Mouse (Mus musculus) yolk sac, embryonic 10.5 days (tissue): ENCODE measurements around the gene Gstp3.
"Not testable (repeated sequence)": the region's sequence is repeated elsewhere in the genome, so short reads cannot be mapped to it uniquely, and the experiment has no call there.

Source experiments
- DNase-seq: peaks from one replicate; pipeline ENCODE4 v3.0.0-alpha.2; 2017; ENCODE audit warnings: low spot score

Gene Gstp3

GRCm38 (mm10) chr19:4037788-4038232 lies 21.6 kb downstream of the Gstp3 start, which contains the start of gene Gstp1:
Gstp1 (minus strand) TSS chr19:4037985.
- peak; percentile 83 for DNase-seq

GRCm38 (mm10) chr19:4037154-4037787 lies 22.1 kb downstream of the Gstp3 start:
- not testable (repeated sequence) for DNase-seq

- no peak for DNase-seq
These were observed 22.9 kb downstream of the Gstp3 start for GRCm38 (mm10) chr19:4036327-4037045.

- DNase-seq: no peak
These were observed 25.6 kb downstream of the Gstp3 start for GRCm38 (mm10) chr19:4033742-4034141.

DNA sequence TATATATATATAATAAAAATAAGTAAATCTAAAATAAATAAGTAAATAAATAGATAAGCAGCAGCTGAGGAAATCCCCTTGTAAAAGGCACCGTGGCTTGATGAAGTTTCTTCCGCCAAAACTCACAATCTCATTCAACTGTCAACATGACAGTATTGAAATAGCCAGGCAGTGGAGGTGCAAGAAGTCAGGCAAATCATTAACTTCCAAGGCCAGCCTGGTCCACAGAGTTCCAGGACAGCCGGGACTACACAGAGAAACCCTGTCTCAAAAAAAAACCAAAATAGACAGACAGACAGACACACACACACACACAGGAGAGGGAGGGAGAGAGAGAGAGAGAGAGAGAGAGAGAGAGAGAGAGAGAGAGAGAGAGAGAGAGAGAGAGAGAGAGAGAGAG lies 26.1 kb downstream of the Gstp3 start:
- peak; percentile 76 for DNase-seq

- DNase-seq: peak; percentile 58
These were observed 26.7 kb downstream of the Gstp3 start for GRCm38 (mm10) chr19:4032668-4033067.

- DNase-seq: no peak
These were observed 31.8 kb downstream of the Gstp3 start for GRCm38 (mm10) chr19:4027576-4027975.

- DNase-seq: no peak
These were observed 36.2 kb downstream of the Gstp3 start for GRCm38 (mm10) chr19:4023185-4023584.

- peak; percentile 68 for DNase-seq
These were observed 40.4 kb downstream of the Gstp3 start for GRCm38 (mm10) chr19:4018743-4019583.

- no peak for DNase-seq
These were observed 41.3 kb downstream of the Gstp3 start for GRCm38 (mm10) chr19:4017921-4018587.

DNA sequence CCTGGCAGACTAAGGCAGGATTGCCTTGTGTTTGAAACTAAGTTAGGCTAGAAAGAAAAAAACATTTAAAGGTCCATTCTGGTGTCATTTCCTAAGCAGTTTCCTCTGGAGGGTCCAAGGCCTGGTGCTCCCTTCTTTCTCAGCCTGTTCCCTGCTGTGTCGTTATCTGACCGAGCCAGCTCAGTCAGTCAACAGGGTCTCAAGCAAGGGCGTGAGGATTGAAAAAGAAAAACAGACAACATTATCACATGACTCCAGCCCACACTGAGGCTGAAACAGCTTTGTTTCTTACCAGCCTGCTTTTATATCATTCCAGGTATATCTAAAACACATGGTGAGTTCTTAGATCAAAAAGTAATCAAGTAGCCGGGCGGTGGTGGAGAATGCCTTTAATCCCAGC lies 43.7 kb downstream of the Gstp3 start:
- no peak for DNase-seq

DNA sequence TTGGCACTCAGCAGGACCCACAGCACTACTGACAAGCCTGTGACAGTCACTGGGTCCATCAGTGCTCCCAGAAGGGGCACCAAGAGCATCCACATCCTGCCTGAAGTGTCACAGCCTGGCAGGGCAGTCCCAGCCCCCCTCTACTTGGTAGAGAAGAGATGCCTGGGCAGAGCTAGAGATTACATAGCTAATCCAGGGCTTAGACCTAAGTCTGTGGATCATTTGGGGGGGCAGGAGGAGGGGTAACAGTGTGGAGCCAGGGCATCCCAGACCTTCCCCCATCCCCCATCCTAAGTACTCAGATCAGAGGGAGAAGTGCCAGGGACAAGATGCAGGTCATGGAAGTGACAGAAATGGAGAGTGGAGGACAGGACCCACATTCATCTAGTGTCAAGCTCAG lies 44.6 kb downstream of the Gstp3 start:
- DNase-seq: no peak

- no peak for DNase-seq
These were observed 46.3 kb downstream of the Gstp3 start for GRCm38 (mm10) chr19:4013066-4013465.

DNA sequence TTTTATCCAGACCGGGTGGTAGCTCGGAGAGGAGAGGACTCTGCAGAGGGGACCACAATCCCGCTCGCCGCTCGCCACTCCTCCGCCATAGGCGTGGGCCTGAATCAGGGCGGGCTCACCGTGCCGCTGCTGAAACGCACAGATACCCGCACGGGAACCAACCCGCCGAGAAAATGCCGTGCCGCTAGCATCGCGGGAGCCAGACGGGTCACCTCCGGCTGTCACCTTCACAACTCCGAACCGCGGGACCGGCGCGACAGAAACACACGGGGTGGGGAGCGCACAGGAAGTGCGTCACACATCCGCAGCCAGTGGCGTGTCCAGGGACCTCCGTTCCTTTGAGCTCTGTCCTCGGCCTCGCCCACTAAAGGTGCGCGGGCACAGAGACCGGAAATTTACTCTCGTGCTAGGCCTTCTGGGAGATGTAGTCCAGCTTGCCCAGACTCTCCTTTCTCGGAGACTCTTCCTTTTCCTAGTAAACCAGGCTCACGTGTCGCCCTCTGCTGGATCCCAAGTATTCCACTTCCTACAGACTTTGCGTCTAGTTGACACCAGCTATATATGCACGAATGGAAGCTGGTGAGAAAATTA lies 46.8 kb downstream of the Gstp3 start, which contains the start of gene Ndufv1:
Ndufv1 (minus strand) TSS at position 375 of the 591 bp plus-strand sequence.
- DNase-seq: peak; percentile 98

- DNase-seq: no peak
These were observed 48.3 kb downstream of the Gstp3 start for GRCm38 (mm10) chr19:4011086-4011485.
